Mouse (Mus musculus): ENCODE data around the gene Cbr4. TPM values are rescaled to one million over a fixed set of nuclear protein-coding genes. Genes with fewer than 3 reads are reported as not detected.

Gene Cbr4
- polyA plus RNA-seq, 1 experiment, result 26.4 TPM

DNA sequence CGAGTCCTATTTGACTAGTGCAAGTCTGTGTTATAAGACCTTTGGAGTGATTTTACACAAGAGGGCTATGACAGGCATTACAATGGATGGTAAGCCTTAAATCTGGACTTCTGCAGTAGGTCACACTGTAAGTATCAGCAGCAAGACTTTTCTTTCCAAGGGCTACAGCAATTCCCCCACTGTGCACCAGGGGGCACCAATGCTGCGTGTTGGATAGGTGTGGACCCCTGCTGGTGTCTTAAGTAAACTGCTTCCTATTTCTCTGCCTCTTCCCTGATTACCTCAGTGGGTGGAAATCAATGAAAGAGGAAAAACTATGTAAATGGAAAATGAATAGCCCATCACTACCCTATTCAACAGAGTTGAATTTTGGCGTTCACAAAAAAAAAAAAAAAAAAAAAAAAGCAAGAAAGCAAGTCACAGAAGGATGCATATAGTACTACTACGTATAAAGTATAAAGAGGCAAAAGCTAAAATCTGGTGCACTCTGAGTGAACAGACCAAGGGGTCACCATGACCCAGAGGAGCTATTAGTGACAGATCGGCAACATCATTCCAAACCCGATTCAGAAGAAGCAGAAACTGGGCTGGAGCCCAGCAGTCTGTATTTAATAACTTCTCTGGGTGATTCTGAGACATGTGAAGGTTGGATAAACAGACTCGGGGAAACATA, 52.4 kb downstream of the Cbr4 start:
- TF ChIP-seq CTCF (IDR thresholded peaks at IDR 0.05; ENCODE audit: low read depth, low read length) (peak; percentile 100), POLR2A (IDR thresholded peaks at IDR 0.05; ENCODE audit: borderline replicate concordance, low read depth, low read length) (no peak)
- Histone ChIP-seq H3K4me3 (ENCODE audit: insufficient read depth, low read length) (no peak overlapping the region), H3K27ac (ENCODE audit: insufficient read depth, low read depth, low read length) (no peak overlapping the region), H3K4me1 (ENCODE audit: control insufficient read depth, insufficient read depth, low read length) (no peaks in the 10 kb centered on the region)

- TF ChIP-seq CTCF (IDR thresholded peaks at IDR 0.05; ENCODE audit: low read depth, low read length) (no peak), POLR2A (IDR thresholded peaks at IDR 0.05; ENCODE audit: borderline replicate concordance, low read depth, low read length) (no peak)
- Histone ChIP-seq H3K4me3 (ENCODE audit: insufficient read depth, low read length) (no peak overlapping the region), H3K27ac (ENCODE audit: insufficient read depth, low read depth, low read length) (no peak overlapping the region), H3K4me1 (ENCODE audit: control insufficient read depth, insufficient read depth, low read length) (no peaks in the 10 kb centered on the region)
Measured at GRCm38 (mm10) chr8:61549585-61549984, 62.1 kb downstream of the Cbr4 start.

DNA sequence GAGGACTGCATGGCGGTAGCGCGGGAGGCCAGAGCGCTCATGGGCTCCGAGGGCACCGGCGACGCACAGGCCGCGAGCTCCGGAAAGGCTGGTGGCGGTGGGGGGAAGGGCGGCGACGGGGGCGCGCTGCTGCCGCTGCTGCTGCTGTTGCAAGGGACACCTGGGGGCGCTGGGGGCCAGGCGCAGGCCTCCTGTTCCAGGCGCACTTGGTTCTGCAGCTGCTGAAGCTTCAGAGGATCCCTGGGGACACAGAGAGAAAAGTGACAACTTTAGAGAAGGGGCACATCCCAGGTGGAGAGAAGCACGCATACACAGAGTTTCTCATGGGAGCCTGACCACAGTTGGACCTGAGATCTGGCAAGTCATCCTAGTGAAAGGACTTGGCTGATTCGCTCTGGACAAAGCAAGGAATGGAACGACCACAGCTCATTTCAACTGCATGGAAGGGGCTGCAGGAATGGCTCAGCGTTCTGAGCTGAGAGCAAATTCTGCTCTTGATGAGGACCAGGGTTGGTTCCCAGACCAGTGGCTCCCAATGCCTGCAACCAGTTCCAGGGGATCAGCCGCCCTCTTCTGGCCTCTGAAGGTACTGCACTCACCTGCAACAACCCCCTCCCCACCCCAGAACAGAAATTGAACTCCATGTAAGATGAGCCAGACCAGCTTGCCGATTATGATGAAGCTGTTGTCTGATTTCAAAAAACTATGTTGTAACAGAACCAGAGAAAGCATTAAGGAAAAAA, 62.6 kb downstream of the Cbr4 start:
- TF ChIP-seq CTCF (IDR thresholded peaks at IDR 0.05; ENCODE audit: low read depth, low read length), result no peak
- no peak for TF ChIP-seq POLR2A (IDR thresholded peaks at IDR 0.05; ENCODE audit: borderline replicate concordance, low read depth, low read length)
- H3K27ac ChIP-seq (ENCODE audit: insufficient read depth, low read depth, low read length), result no peak overlapping the region
- no peaks in the 10 kb centered on the region for H3K4me1 ChIP-seq (ENCODE audit: control insufficient read depth, insufficient read depth, low read length)
- no peak overlapping the region for H3K4me3 ChIP-seq (ENCODE audit: insufficient read depth, low read length)

DNA sequence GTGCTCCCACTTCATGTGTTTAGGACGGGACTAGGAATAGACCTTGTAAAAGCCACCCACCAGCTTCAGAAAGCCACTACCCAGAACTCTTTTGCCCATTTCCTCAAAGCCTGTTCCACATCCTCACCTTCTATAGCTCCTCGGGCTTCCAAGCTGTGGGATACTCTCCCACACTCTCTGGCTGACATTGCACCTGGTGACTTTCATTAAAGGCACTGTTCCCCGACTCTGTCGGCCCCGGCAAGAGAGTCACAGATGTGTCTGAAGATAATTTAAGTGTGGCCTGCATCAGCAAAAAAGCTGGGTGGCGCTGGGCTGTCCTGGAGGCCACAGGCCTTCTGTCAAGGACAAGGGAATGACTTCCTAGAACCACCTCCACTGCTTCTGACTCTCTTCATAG, 64.7 kb downstream of the Cbr4 start:
- no peak overlapping the region for H3K27ac ChIP-seq (ENCODE audit: insufficient read depth, low read depth, low read length)
- no peaks in the 10 kb centered on the region for H3K4me1 ChIP-seq (ENCODE audit: control insufficient read depth, insufficient read depth, low read length)
- H3K4me3 ChIP-seq (ENCODE audit: insufficient read depth, low read length), result no peak overlapping the region
- no peak for TF ChIP-seq POLR2A (IDR thresholded peaks at IDR 0.05; ENCODE audit: borderline replicate concordance, low read depth, low read length)
- TF ChIP-seq CTCF (IDR thresholded peaks at IDR 0.05; ENCODE audit: low read depth, low read length), result no peak

- H3K4me1 ChIP-seq (ENCODE audit: control insufficient read depth, insufficient read depth, low read length), result no peaks in the 10 kb centered on the region; the same call in 1 of the 2 replicates
- H3K27ac ChIP-seq (ENCODE audit: insufficient read depth, low read depth, low read length), result no peak overlapping the region
- no peak overlapping the region for H3K4me3 ChIP-seq (ENCODE audit: insufficient read depth, low read length)
- TF ChIP-seq CTCF (IDR thresholded peaks at IDR 0.05; ENCODE audit: low read depth, low read length) (no peak), POLR2A (IDR thresholded peaks at IDR 0.05; ENCODE audit: borderline replicate concordance, low read depth, low read length) (no peak)
Measured at GRCm38 (mm10) chr8:61552755-61553402, 65.3 kb downstream of the Cbr4 start.

DNA sequence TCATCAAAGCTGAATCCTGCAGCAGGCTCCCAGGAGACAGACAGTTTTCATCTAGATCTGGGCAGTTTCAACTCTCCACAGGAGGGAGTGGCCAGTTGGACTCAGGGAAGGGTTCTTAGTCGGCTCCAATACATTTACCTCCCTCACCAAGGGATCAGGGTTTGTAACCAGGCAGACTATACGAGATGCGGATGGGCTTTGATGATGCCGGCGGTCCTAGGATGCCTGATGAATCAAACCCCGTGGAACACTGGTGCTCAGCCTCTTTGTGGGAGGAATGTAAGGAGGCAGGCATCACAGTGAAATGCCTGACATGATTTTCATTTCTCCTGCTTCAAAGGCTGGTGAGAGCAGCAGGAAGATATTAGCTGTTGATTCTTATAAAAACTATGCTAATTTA, 67.8 kb downstream of the Cbr4 start:
- TF ChIP-seq POLR2A (IDR thresholded peaks at IDR 0.05; ENCODE audit: borderline replicate concordance, low read depth, low read length) (no peak), CTCF (IDR thresholded peaks at IDR 0.05; ENCODE audit: low read depth, low read length) (no peak)
- Histone ChIP-seq H3K27ac (ENCODE audit: insufficient read depth, low read depth, low read length) (no peak overlapping the region), H3K4me3 (ENCODE audit: insufficient read depth, low read length) (no peak overlapping the region), H3K4me1 (ENCODE audit: control insufficient read depth, insufficient read depth, low read length) (peaks cover 9% of the 10 kb centered on the region)

- peaks cover 9% of the 10 kb centered on the region for H3K4me1 ChIP-seq (ENCODE audit: control insufficient read depth, insufficient read depth, low read length)
- no peak overlapping the region for H3K27ac ChIP-seq (ENCODE audit: insufficient read depth, low read depth, low read length)
- H3K4me3 ChIP-seq (ENCODE audit: insufficient read depth, low read length), result no peak overlapping the region
- TF ChIP-seq POLR2A (IDR thresholded peaks at IDR 0.05; ENCODE audit: borderline replicate concordance, low read depth, low read length) (no peak), CTCF (IDR thresholded peaks at IDR 0.05; ENCODE audit: low read depth, low read length) (no peak)
Measured at GRCm38 (mm10) chr8:61556219-61556618, 68.7 kb downstream of the Cbr4 start.
